Mouse (Mus musculus) cerebellum, adult 2 months (tissue): ENCODE results near the gene Ass1.

ENCODE experiments used
- CTCF ChIP-seq: fragments of 200-500 bp; IDR thresholded peaks from 2 replicates; pipeline ENCODE4 v1.5.1; 2011; ENCODE audit warnings: low read depth, mild to moderate bottlenecking, control low read depth, low read length, moderate library complexity, borderline replicate concordance; ENCODE audit not compliant: insufficient read depth
- POLR2A ChIP-seq: fragments of 200-500 bp; IDR thresholded peaks from 2 replicates; pipeline ENCODE4 v1.6.1; 2011; ENCODE audit warnings: low read length, control low read depth, borderline replicate concordance; ENCODE audit not compliant: insufficient read depth

- TF ChIP-seq CTCF (peak; percentile 30; the same call in 1 of the 2 replicates), POLR2A (no peak)
These were observed 3.9 kb downstream of the Ass1 start for GRCm38 (mm10) chr2:31473941-31474340.
